ENCODE assay signal across 8 mouse cellular contexts in the genomic region with DNA sequence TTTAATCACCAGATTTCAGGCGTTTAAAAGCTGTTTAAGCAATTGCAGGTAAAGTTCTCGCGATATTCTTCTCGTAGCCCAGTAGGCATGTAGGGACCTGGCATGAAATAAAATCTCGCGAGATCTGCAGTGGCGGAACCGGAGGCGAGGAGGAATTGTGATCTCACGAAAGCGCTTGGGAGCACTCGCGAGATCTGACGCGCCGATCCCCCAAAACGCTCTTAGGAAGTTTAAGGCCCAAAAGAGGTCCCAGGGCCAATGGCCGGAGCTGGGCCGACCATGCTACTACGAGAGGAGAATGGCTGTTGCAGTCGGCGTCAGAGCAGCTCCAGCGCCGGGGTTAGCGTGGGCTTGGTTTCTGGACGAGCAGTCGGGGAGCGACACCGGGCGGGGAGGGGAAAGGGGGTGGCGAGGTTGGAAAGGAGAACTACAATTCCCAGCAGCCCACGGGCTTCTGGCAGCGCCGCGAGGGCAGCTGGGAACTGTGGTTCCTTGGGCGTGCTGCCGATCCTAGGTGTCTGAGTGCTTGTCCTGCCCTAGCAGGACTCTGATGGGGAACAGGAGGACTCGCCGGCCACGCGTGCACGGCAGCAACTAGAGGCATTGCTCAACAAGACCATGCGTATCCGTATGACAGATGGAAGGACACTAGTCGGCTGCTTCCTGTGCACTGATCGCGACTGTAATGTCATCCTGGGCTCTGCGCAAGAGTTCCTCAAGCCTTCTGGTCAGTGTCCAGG. TPM values are rescaled to one million over a fixed set of nuclear protein-coding genes. Genes with fewer than 3 reads are reported as not detected.
DNase-seq lines count a peak whose midpoint lies in the region; ATAC-seq and TF ChIP-seq lines count a peak whose summit lies in the region.

No protein-coding gene starts in this region.

- H3K4me2 ChIP-seq in forebrain, embryonic 11.5 days (ENCODE audit: low read depth, low read length, severe bottlenecking): peak overlapping the region; percentile 77
- peak overlapping the region; percentile 72 for H3K4me2 ChIP-seq in heart, postnatal 0 days (ENCODE audit: low read depth, low read length)
- peak overlapping the region; percentile 90 for H3K4me2 ChIP-seq in liver, embryonic 16.5 days (ENCODE audit: low read depth, low read length)
- peak overlapping the region; percentile 80 for H3K4me2 ChIP-seq in neural tube, embryonic 13.5 days

- no peak for TF ChIP-seq CTCF in heart, postnatal 0 days (IDR thresholded peaks at IDR 0.05; ENCODE audit: low read depth)
- TF ChIP-seq CTCF in testis, adult 2 months (IDR thresholded peaks at IDR 0.05; ENCODE audit: control insufficient read depth, insufficient read depth, insufficient replicate concordance, low read depth, low read length): no peak

- 1% methylated on average over 48 of the region's 48 CpGs for WGBS in forebrain, embryonic 11.5 days
- WGBS in heart, postnatal 0 days: under 1% methylated on average over 48 of the region's 48 CpGs
- 0% methylated on average over 43 of the region's 48 CpGs for WGBS in liver, embryonic 16.5 days (ENCODE audit: insufficient replicate concordance)
- under 1% methylated on average over 48 of the region's 48 CpGs for WGBS in neural tube, embryonic 13.5 days

- peaks cover 31% of the 10 kb centered on the region for H3K4me1 ChIP-seq in forebrain, embryonic 11.5 days (replicated peaks; ENCODE audit: control insufficient read depth, insufficient read depth, low read length)
- no peaks in the 10 kb centered on the region for H3K4me1 ChIP-seq in heart, postnatal 0 days (ENCODE audit: control insufficient read depth, insufficient read depth)
- H3K4me1 ChIP-seq in liver, embryonic 16.5 days (ENCODE audit: control insufficient read depth, low read depth, low read length): peaks cover 30% of the 10 kb centered on the region
- H3K4me1 ChIP-seq in neural tube, embryonic 13.5 days (replicated peaks): peaks cover 34% of the 10 kb centered on the region
- peaks cover 29% of the 10 kb centered on the region for H3K4me1 ChIP-seq in testis, adult 2 months (ENCODE audit: control insufficient read depth, insufficient read depth, low read length)

- DNase-seq in CD8-positive naive resting alpha-beta T cell, adult 2 months (ENCODE audit: low read depth in 2 of 2, low spot score in 2 of 2): peak; percentile 95 to 96
- peak; percentile 98 for DNase-seq in c-Kit-positive CD71-negative TER-119-negative erythroid progenitor cells, embryonic 14.5 days (ENCODE audit: low read depth)
- peak; percentile 97 for DNase-seq in forebrain, embryonic 11.5 days (ENCODE audit: low spot score)
- DNase-seq in heart, postnatal 0 days (ENCODE audit: low spot score): peak; percentile 100
- DNase-seq in kidney, postnatal 4 days: peak; percentile 94 to 97

- peaks cover 2% of the 10 kb centered on the region; the same call in 1 of the 2 replicates for H3K27me3 ChIP-seq in forebrain, embryonic 11.5 days (ENCODE audit: control insufficient read depth, insufficient read depth, low read length)
- H3K27me3 ChIP-seq in heart, postnatal 0 days (ENCODE audit: control insufficient read depth, insufficient read depth, low read length): no peaks in the 10 kb centered on the region
- no peaks in the 10 kb centered on the region for H3K27me3 ChIP-seq in liver, embryonic 16.5 days (ENCODE audit: control insufficient read depth, insufficient read depth, low read depth, low read length)
- H3K27me3 ChIP-seq in neural tube, embryonic 13.5 days: peaks cover 12% of the 10 kb centered on the region
- no peaks in the 10 kb centered on the region for H3K27me3 ChIP-seq in testis, adult 2 months (ENCODE audit: control insufficient read depth, insufficient read depth, low read length)

- peak overlapping the region; percentile 67 for H3K4me3 ChIP-seq in forebrain, embryonic 11.5 days (ENCODE audit: low read depth, low read length)
- peak overlapping the region; percentile 61 for H3K4me3 ChIP-seq in heart, postnatal 0 days (ENCODE audit: low read depth, low read length)
- peak overlapping the region; percentile 83 for H3K4me3 ChIP-seq in liver, embryonic 16.5 days (ENCODE audit: low read depth, low read length)
- peak overlapping the region; percentile 54 for H3K4me3 ChIP-seq in neural tube, embryonic 13.5 days
- peak overlapping the region; percentile 91 for H3K4me3 ChIP-seq in testis, adult 2 months (ENCODE audit: control insufficient read depth, low read depth, low read length)

- peak overlapping the region; percentile 92 for H3K9ac ChIP-seq in forebrain, embryonic 11.5 days (ENCODE audit: low read length)
- peak overlapping the region; percentile 78 for H3K9ac ChIP-seq in heart, postnatal 0 days (replicated peaks; ENCODE audit: low read depth, low read length)
- H3K9ac ChIP-seq in liver, embryonic 16.5 days (ENCODE audit: low read depth, low read length): peak overlapping the region; percentile 96
- peak overlapping the region; percentile 83 for H3K9ac ChIP-seq in neural tube, embryonic 13.5 days

- H3K27ac ChIP-seq in forebrain, embryonic 11.5 days (ENCODE audit: low read depth, low read length): peak overlapping the region; percentile 91
- H3K27ac ChIP-seq in heart, postnatal 0 days (ENCODE audit: low read depth): peak overlapping the region; percentile 95
- peak overlapping the region; percentile 97 for H3K27ac ChIP-seq in liver, embryonic 16.5 days (ENCODE audit: low read length)
- H3K27ac ChIP-seq in neural tube, embryonic 13.5 days (replicated peaks): peak overlapping the region; percentile 97
- peak overlapping the region; percentile 96 for H3K27ac ChIP-seq in testis, adult 2 months (ENCODE audit: control insufficient read depth, insufficient read depth, low read depth, low read length)

- ATAC-seq in forebrain, embryonic 11.5 days (replicated peaks; ENCODE audit: low FRiP score): peak; percentile 84
- ATAC-seq in heart, postnatal 0 days (ENCODE audit: insufficient read depth, low read depth): peak; percentile 85
- ATAC-seq in liver, embryonic 16.5 days (ENCODE audit: low read depth): peak; percentile 90
- peak; percentile 90 for ATAC-seq in neural tube, embryonic 13.5 days (ENCODE audit: low read depth)

- peak; percentile 70 for TF ChIP-seq POLR2A in testis, adult 2 months (IDR thresholded peaks at IDR 0.05; ENCODE audit: control insufficient read depth, low read depth, low read length)

- H3K9me3 ChIP-seq in forebrain, embryonic 11.5 days (ENCODE audit: control insufficient read depth, low read length): no peaks in the 10 kb centered on the region
- no peaks in the 10 kb centered on the region for H3K9me3 ChIP-seq in heart, postnatal 0 days (replicated peaks; ENCODE audit: control insufficient read depth, low read length)
- H3K9me3 ChIP-seq in liver, embryonic 16.5 days (replicated peaks; ENCODE audit: control insufficient read depth, low read length): no peaks in the 10 kb centered on the region
- no peaks in the 10 kb centered on the region for H3K9me3 ChIP-seq in neural tube, embryonic 13.5 days

- peak; percentile 99 for TF ChIP-seq EP300 in heart, postnatal 0 days (IDR thresholded peaks at IDR 0.05; ENCODE audit: low read depth)

- peaks cover 7% of the 10 kb centered on the region; the same call in 1 of the 2 replicates for H3K36me3 ChIP-seq in forebrain, embryonic 11.5 days (ENCODE audit: control insufficient read depth, insufficient read depth, low read length)
- H3K36me3 ChIP-seq in heart, postnatal 0 days (replicated peaks; ENCODE audit: control insufficient read depth, insufficient read depth, low read length): peaks cover 18% of the 10 kb centered on the region
- H3K36me3 ChIP-seq in liver, embryonic 16.5 days (ENCODE audit: control insufficient read depth, insufficient read depth): peaks cover 5% of the 10 kb centered on the region
- peaks cover 32% of the 10 kb centered on the region for H3K36me3 ChIP-seq in neural tube, embryonic 13.5 days
- H3K36me3 ChIP-seq in testis, adult 2 months (ENCODE audit: control insufficient read depth, insufficient read depth, low read length): no peaks in the 10 kb centered on the region; the same call in 1 of the 2 replicates

RNA-seq across cellular contexts. Expression of a gene that starts 0.4 kb away (rescaled TPM):
- 43.7 and 44.4 TPM in 2 replicates for polyA plus RNA-seq in forebrain, embryonic 11.5 days (2014; fragmentation: Nextera tagmentation; extraction: Ambion mirVana)
- total RNA-seq in heart, postnatal 0 days (2014; rRNA removed; ENCODE audit: low replicate concordance): 14.2 and 17.6 TPM in 2 replicates
- polyA plus RNA-seq in heart, postnatal 0 days (2015; fragmentation: Nextera tagmentation; extraction: Ambion mirVana): 16.7 and 18.6 TPM in 2 replicates
- 9.5 and 9.9 TPM in 2 replicates for polyA plus RNA-seq in liver, embryonic 16.5 days (2015; fragmentation: Nextera tagmentation; extraction: Ambion mirVana)
- 36.2 and 39.2 TPM in 2 replicates for polyA plus RNA-seq in neural tube, embryonic 13.5 days (2015; fragmentation: Nextera tagmentation; extraction: Ambion mirVana)
- 35.3 and 42.5 TPM in 2 replicates for polyA plus RNA-seq in testis, adult 2 months (2012; rRNA removed)

RNA-seq across cellular contexts. Expression of a gene that starts 0.5 kb away (rescaled TPM):
- 105 and 109 TPM in 2 replicates for polyA plus RNA-seq in forebrain, embryonic 11.5 days (2014; fragmentation: Nextera tagmentation; extraction: Ambion mirVana)
- total RNA-seq in heart, postnatal 0 days (2014; rRNA removed; ENCODE audit: low replicate concordance): 64.9 and 93.4 TPM in 2 replicates
- polyA plus RNA-seq in heart, postnatal 0 days (2015; fragmentation: Nextera tagmentation; extraction: Ambion mirVana): 171 and 175 TPM in 2 replicates
- polyA plus RNA-seq in liver, embryonic 16.5 days (2015; fragmentation: Nextera tagmentation; extraction: Ambion mirVana): 73.4 and 76.8 TPM in 2 replicates
- polyA plus RNA-seq in neural tube, embryonic 13.5 days (2015; fragmentation: Nextera tagmentation; extraction: Ambion mirVana): 112 and 117 TPM in 2 replicates
- polyA plus RNA-seq in testis, adult 2 months (2012; rRNA removed): 325 and 343 TPM in 2 replicates

RNA-seq across cellular contexts. Expression of a gene that starts 2.2 kb away (rescaled TPM):
- polyA plus RNA-seq in forebrain, embryonic 11.5 days (2014; fragmentation: Nextera tagmentation; extraction: Ambion mirVana): 15.6 and 18.5 TPM in 2 replicates
- 32.4 and 33.0 TPM in 2 replicates for total RNA-seq in heart, postnatal 0 days (2014; rRNA removed; ENCODE audit: low replicate concordance)
- 59.7 and 62.5 TPM in 2 replicates for polyA plus RNA-seq in heart, postnatal 0 days (2015; fragmentation: Nextera tagmentation; extraction: Ambion mirVana)
- 7.1 and 7.8 TPM in 2 replicates for polyA plus RNA-seq in liver, embryonic 16.5 days (2015; fragmentation: Nextera tagmentation; extraction: Ambion mirVana)
- 7.8 and 8.4 TPM in 2 replicates for polyA plus RNA-seq in neural tube, embryonic 13.5 days (2015; fragmentation: Nextera tagmentation; extraction: Ambion mirVana)
- polyA plus RNA-seq in testis, adult 2 months (2012; rRNA removed): 2.0 and 2.4 TPM in 2 replicates

RNA-seq across cellular contexts. Expression of a gene that starts 17.7 kb away (rescaled TPM):
- polyA plus RNA-seq in forebrain, embryonic 11.5 days (2014; fragmentation: Nextera tagmentation; extraction: Ambion mirVana): 40.9 and 41.0 TPM in 2 replicates
- total RNA-seq in heart, postnatal 0 days (2014; rRNA removed; ENCODE audit: low replicate concordance): 7.8 and 10.0 TPM in 2 replicates
- polyA plus RNA-seq in heart, postnatal 0 days (2015; fragmentation: Nextera tagmentation; extraction: Ambion mirVana): 23.0 and 23.6 TPM in 2 replicates
- 4.1 and 4.3 TPM in 2 replicates for polyA plus RNA-seq in liver, embryonic 16.5 days (2015; fragmentation: Nextera tagmentation; extraction: Ambion mirVana)
- polyA plus RNA-seq in neural tube, embryonic 13.5 days (2015; fragmentation: Nextera tagmentation; extraction: Ambion mirVana): 44.8 and 47.4 TPM in 2 replicates
- polyA plus RNA-seq in testis, adult 2 months (2012; rRNA removed): 8.0 and 8.6 TPM in 2 replicates

RNA-seq across cellular contexts. Expression of a gene that starts 26.6 kb away (rescaled TPM):
- polyA plus RNA-seq in forebrain, embryonic 11.5 days (2014; fragmentation: Nextera tagmentation; extraction: Ambion mirVana): 53.0 and 61.4 TPM in 2 replicates
- total RNA-seq in heart, postnatal 0 days (2014; rRNA removed; ENCODE audit: low replicate concordance): 23.6 and 23.8 TPM in 2 replicates
- polyA plus RNA-seq in heart, postnatal 0 days (2015; fragmentation: Nextera tagmentation; extraction: Ambion mirVana): 10.3 and 12.4 TPM in 2 replicates
- 5.0 and 5.7 TPM in 2 replicates for polyA plus RNA-seq in liver, embryonic 16.5 days (2015; fragmentation: Nextera tagmentation; extraction: Ambion mirVana)
- 82.3 and 84.6 TPM in 2 replicates for polyA plus RNA-seq in neural tube, embryonic 13.5 days (2015; fragmentation: Nextera tagmentation; extraction: Ambion mirVana)
- polyA plus RNA-seq in testis, adult 2 months (2012; rRNA removed): 49.4 and 52.5 TPM in 2 replicates

Comparison
In these comparisons a context has a peak if more than half of its experiments do, and no peak if none do; other contexts are left out.
1. Peak in every context shown above with its lines: DNase-seq, ATAC-seq, H3K4me3 ChIP-seq and H3K27ac ChIP-seq.